Mouse (Mus musculus) lung, adult 2 months (tissue): Measurements from ENCODE around the gene Hmcn1.

ENCODE experiments used
- CTCF ChIP-seq: fragments of 200-500 bp; IDR thresholded peaks from 2 replicates; pipeline ENCODE4 v1.5.1; 2011; ENCODE audit warnings: mild to moderate bottlenecking, low read length, control low read depth; ENCODE audit not compliant: insufficient read depth
- POLR2A ChIP-seq: fragments of 200-500 bp; IDR thresholded peaks from 2 replicates; pipeline ENCODE4 v1.6.1; 2011; ENCODE audit warnings: low read depth, mild to moderate bottlenecking, control low read depth, low read length, borderline replicate concordance; ENCODE audit errors: extremely low read depth

- TF ChIP-seq CTCF (no peak), POLR2A (no peak)
These were observed 188.8 kb downstream of the Hmcn1 start for GRCm38 (mm10) chr1:150804235-150805099.
